Mouse (Mus musculus): Measurements from ENCODE around the gene Meox1.

DNA sequence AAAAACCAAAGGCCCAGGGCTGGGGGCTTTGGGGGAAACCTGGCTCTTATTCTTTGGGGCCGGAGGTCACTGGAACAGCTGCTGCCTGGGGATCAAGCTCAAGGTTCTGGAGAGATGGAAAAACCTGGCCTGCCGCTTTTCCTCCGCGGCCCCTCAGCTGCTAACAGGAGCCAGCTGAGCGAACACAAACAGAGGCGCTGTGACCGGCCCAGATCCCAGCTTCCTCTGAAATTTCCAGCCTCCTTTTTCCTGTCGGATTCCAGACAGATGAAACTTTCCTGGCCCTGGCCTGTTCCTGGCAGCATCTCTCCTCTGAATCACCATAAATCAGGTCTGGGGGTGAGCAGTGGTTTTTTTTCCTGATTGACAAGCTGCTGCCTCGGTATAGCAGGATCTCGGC is 64.1 kb downstream of the Meox1 start:
- TF ChIP-seq POLR2A (IDR thresholded peaks at IDR 0.05; ENCODE audit: insufficient read depth, low read depth, low read length) (no peak), CTCF (IDR thresholded peaks at IDR 0.05; ENCODE audit: insufficient read depth, low read depth, low read length) (no peak)

Data from olfactory bulb, adult 2 months (tissue).